In genomic region chr10:80152873-80153260, GRCm38 (mm10) we compare ENCODE assay signal across 7 mouse cellular contexts. TPM values are rescaled to one million over a fixed set of nuclear protein-coding genes. Genes with fewer than 3 reads are reported as not detected.
DNase-seq lines count a peak whose midpoint lies in the region; ATAC-seq and TF ChIP-seq lines count a peak whose summit lies in the region.

No protein-coding gene starts in this region.

- H3K27ac ChIP-seq in spleen, adult 2 months (ENCODE audit: insufficient read depth, low read length) = peak overlapping the region; percentile 96
- peak overlapping the region; percentile 98 for H3K27ac ChIP-seq in heart, embryonic 16.5 days (ENCODE audit: low read length)
- peak overlapping the region; percentile 100 for H3K27ac ChIP-seq in midbrain, embryonic 16.5 days (ENCODE audit: low read length)

- WGBS in spleen, adult 2 months = 32% methylated on average over 3 of the region's 3 CpGs
- WGBS in heart, embryonic 16.5 days = 17% methylated on average over 3 of the region's 3 CpGs
- WGBS in midbrain, embryonic 16.5 days = 32% methylated on average over 3 of the region's 3 CpGs

- H3K4me1 ChIP-seq in spleen, adult 2 months (ENCODE audit: control insufficient read depth, insufficient read depth, insufficient read length) = peaks cover 31% of the 10 kb centered on the region
- peaks cover 57% of the 10 kb centered on the region for H3K4me1 ChIP-seq in heart, embryonic 16.5 days (ENCODE audit: control insufficient read depth, insufficient read depth, low read length)
- H3K4me1 ChIP-seq in midbrain, embryonic 16.5 days (ENCODE audit: control insufficient read depth, insufficient read depth, low read length) = peaks cover 28% of the 10 kb centered on the region

- H3K9me3 ChIP-seq in heart, embryonic 16.5 days (replicated peaks; ENCODE audit: control insufficient read depth, low read length) = no peaks in the 10 kb centered on the region
- no peaks in the 10 kb centered on the region for H3K9me3 ChIP-seq in midbrain, embryonic 16.5 days (replicated peaks; ENCODE audit: control insufficient read depth, low read length, poor library complexity, severe bottlenecking)

- peak overlapping the region; percentile 99 for H3K9ac ChIP-seq in heart, embryonic 16.5 days (ENCODE audit: low read length)
- peak overlapping the region; percentile 99 for H3K9ac ChIP-seq in midbrain, embryonic 16.5 days (ENCODE audit: low read depth, low read length)

- peak in 1 of 2 experiments; percentile 56 for DNase-seq in spleen, adult 2 months (ENCODE audit: low read depth in 1 of 2, low spot score in 2 of 2)
- no peak for DNase-seq in spleen, adult 12 weeks (ENCODE audit: low spot score)
- DNase-seq in adrenal gland, postnatal 36 days = peak; percentile 87 to 91
- DNase-seq in kidney, postnatal 36 days = peak; percentile 85 to 86
- DNase-seq in layer of hippocampus, adult 18-20 months (ENCODE audit: low spot score in 2 of 2) = no peak

- H3K27me3 ChIP-seq in spleen, adult 2 months (ENCODE audit: control insufficient read depth, insufficient read depth, low read length) = no peaks in the 10 kb centered on the region
- no peaks in the 10 kb centered on the region for H3K27me3 ChIP-seq in heart, embryonic 16.5 days (ENCODE audit: control insufficient read depth, insufficient read depth, low read length)
- no peaks in the 10 kb centered on the region for H3K27me3 ChIP-seq in midbrain, embryonic 16.5 days (ENCODE audit: control insufficient read depth, insufficient read depth, low read depth, low read length)

- peaks cover 54% of the 10 kb centered on the region for H3K36me3 ChIP-seq in spleen, adult 2 months (ENCODE audit: control insufficient read depth, insufficient read depth, low read length)
- peaks cover 54% of the 10 kb centered on the region for H3K36me3 ChIP-seq in heart, embryonic 16.5 days (ENCODE audit: control insufficient read depth, insufficient read depth)
- H3K36me3 ChIP-seq in midbrain, embryonic 16.5 days (ENCODE audit: control insufficient read depth, insufficient read depth, low read length) = peaks cover 37% of the 10 kb centered on the region

- TF ChIP-seq CTCF in spleen, adult 2 months (IDR thresholded peaks at IDR 0.05; ENCODE audit: extremely low read depth, insufficient read depth, insufficient read length, insufficient replicate concordance) = no peak

- TF ChIP-seq POLR2A in spleen, adult 2 months (IDR thresholded peaks at IDR 0.05; ENCODE audit: low read depth, low read length) = no peak

- peak overlapping the region; percentile 91 for H3K4me2 ChIP-seq in heart, embryonic 16.5 days (ENCODE audit: low read depth, low read length)
- H3K4me2 ChIP-seq in midbrain, embryonic 16.5 days (ENCODE audit: low read length) = peak overlapping the region; percentile 99

- ATAC-seq in heart, embryonic 16.5 days (replicated peaks; ENCODE audit: extremely low read depth, insufficient read depth, low FRiP score) = no peak
- ATAC-seq in midbrain, embryonic 16.5 days = no peak

- peak overlapping the region; percentile 77; the same call in 1 of the 2 replicates for H3K4me3 ChIP-seq in spleen, adult 2 months (ENCODE audit: extremely low read depth, insufficient read depth, insufficient read length)
- peak overlapping the region; percentile 92 for H3K4me3 ChIP-seq in heart, embryonic 16.5 days (ENCODE audit: low read length)
- peak overlapping the region; percentile 93 for H3K4me3 ChIP-seq in midbrain, embryonic 16.5 days (ENCODE audit: low read depth, low read length)

RNA-seq across cellular contexts. Expression of gene Midn, which starts 4.8 kb away (rescaled TPM):
- 128 and 157 TPM in 2 replicates for polyA plus RNA-seq in spleen, adult 2 months (2012; rRNA removed)
- 100 to 1,000 TPM; 104 to 188 TPM for total RNA-seq in adrenal gland, postnatal 36 days (2021)
- polyA plus RNA-seq in heart, embryonic 16.5 days (2015; fragmentation: Nextera tagmentation; extraction: Ambion mirVana) = 10.3 and 13.0 TPM in 2 replicates
- 15.5 and 21.1 TPM in 2 replicates for polyA plus RNA-seq in midbrain, embryonic 16.5 days (2015; fragmentation: Nextera tagmentation; extraction: Ambion mirVana)
- 10 to 100 TPM; 59.4 to 68.4 TPM for total RNA-seq in layer of hippocampus, adult 18-20 months (2021)

RNA-seq across cellular contexts. Expression of gene Cbarp, which starts 12.2 kb away (rescaled TPM):
- polyA plus RNA-seq in spleen, adult 2 months (2012; rRNA removed) = 11.9 and 13.4 TPM in 2 replicates
- total RNA-seq in adrenal gland, postnatal 36 days (2021) = 100 to 1,000 TPM in 1 of 2 experiments, 10 to 100 TPM in 1; 57.5 to 205 TPM
- 2.5 TPM in 2 replicates for polyA plus RNA-seq in heart, embryonic 16.5 days (2015; fragmentation: Nextera tagmentation; extraction: Ambion mirVana)
- polyA plus RNA-seq in midbrain, embryonic 16.5 days (2015; fragmentation: Nextera tagmentation; extraction: Ambion mirVana) = 70.3 and 81.6 TPM in 2 replicates
- total RNA-seq in layer of hippocampus, adult 18-20 months (2021) = 100 to 1,000 TPM; 362 to 363 TPM

RNA-seq across cellular contexts. Expression of gene Cirbp, which starts 12.9 kb away (rescaled TPM):
- 144 and 151 TPM in 2 replicates for polyA plus RNA-seq in spleen, adult 2 months (2012; rRNA removed)
- total RNA-seq in adrenal gland, postnatal 36 days (2021) = 100 to 1,000 TPM in 1 of 2 experiments, 10 to 100 TPM in 1; 35.0 to 104 TPM
- polyA plus RNA-seq in heart, embryonic 16.5 days (2015; fragmentation: Nextera tagmentation; extraction: Ambion mirVana) = 85.3 and 87.6 TPM in 2 replicates
- polyA plus RNA-seq in midbrain, embryonic 16.5 days (2015; fragmentation: Nextera tagmentation; extraction: Ambion mirVana) = 380 and 398 TPM in 2 replicates
- total RNA-seq in layer of hippocampus, adult 18-20 months (2021) = 10 to 100 TPM; 60.7 to 76.4 TPM

RNA-seq across cellular contexts. Expression of gene Atp5d, which starts 14.4 kb away (rescaled TPM):
- polyA plus RNA-seq in spleen, adult 2 months (2012; rRNA removed) = 592 and 782 TPM in 2 replicates
- 100 to 1,000 TPM; 561 to 735 TPM for total RNA-seq in adrenal gland, postnatal 36 days (2021)
- polyA plus RNA-seq in heart, embryonic 16.5 days (2015; fragmentation: Nextera tagmentation; extraction: Ambion mirVana) = 1,107 and 1,132 TPM in 2 replicates
- 433 and 454 TPM in 2 replicates for polyA plus RNA-seq in midbrain, embryonic 16.5 days (2015; fragmentation: Nextera tagmentation; extraction: Ambion mirVana)
- total RNA-seq in layer of hippocampus, adult 18-20 months (2021) = 100 to 1,000 TPM; 354 to 359 TPM

RNA-seq across cellular contexts. Expression of gene 1600002K03Rik, which starts 19.9 kb away (rescaled TPM):
- polyA plus RNA-seq in spleen, adult 2 months (2012; rRNA removed) = 10.8 TPM in 2 replicates
- total RNA-seq in adrenal gland, postnatal 36 days (2021) = 10 to 100 TPM; 16.8 to 19.1 TPM
- polyA plus RNA-seq in heart, embryonic 16.5 days (2015; fragmentation: Nextera tagmentation; extraction: Ambion mirVana) = 9.7 and 10.7 TPM in 2 replicates
- polyA plus RNA-seq in midbrain, embryonic 16.5 days (2015; fragmentation: Nextera tagmentation; extraction: Ambion mirVana) = 11.0 and 11.4 TPM in 2 replicates
- total RNA-seq in layer of hippocampus, adult 18-20 months (2021) = 1 to 10 TPM; 6.4 to 6.5 TPM

Comparison
In these comparisons a context has a peak if more than half of its experiments do, and no peak if none do; other contexts are left out.
1. DNase-seq: peak in adrenal gland, postnatal 36 days (2 of 2) and kidney, postnatal 36 days (2 of 2); none in spleen, adult 12 weeks (single experiment) and layer of hippocampus, adult 18-20 months (0 of 2).
2. Peak in every context shown above with its lines, with median percentiles within 50 percentile points of each other: H3K27ac ChIP-seq and H3K4me3 ChIP-seq.